Mouse (Mus musculus) hindlimb bud, embryonic 11.5 days (tissue): ENCODE measurements around the gene Clstn2.

ENCODE experiments used
- DNase-seq: peaks from one replicate; pipeline ENCODE4 v3.0.0-alpha.2; 2012; ENCODE audit warnings: low read depth, low spot score; ENCODE audit errors: extremely low spot score

The Clstn2 gene

GRCm38 (mm10) chr9:97780032-97780616, 252.9 kb downstream of the Clstn2 start:
- DNase-seq: no peak

- no peak for DNase-seq
These were observed 257.2 kb downstream of the Clstn2 start for GRCm38 (mm10) chr9:97775770-97776169.

- no peak for DNase-seq
These were observed 258.0 kb downstream of the Clstn2 start for GRCm38 (mm10) chr9:97774991-97775390.

- no peak for DNase-seq
These were observed 259.1 kb downstream of the Clstn2 start for GRCm38 (mm10) chr9:97773911-97774310.

- no peak for DNase-seq
These were observed 260.6 kb downstream of the Clstn2 start for GRCm38 (mm10) chr9:97772431-97772830.

GRCm38 (mm10) chr9:97769331-97769730, 263.6 kb downstream of the Clstn2 start:
- no peak for DNase-seq

GRCm38 (mm10) chr9:97765251-97765767, 267.7 kb downstream of the Clstn2 start:
- peak; percentile 31 for DNase-seq

GRCm38 (mm10) chr9:97763048-97763447, 269.9 kb downstream of the Clstn2 start:
- no peak for DNase-seq

GRCm38 (mm10) chr9:97755599-97756270, 277.2 kb downstream of the Clstn2 start:
- DNase-seq: no peak

GRCm38 (mm10) chr9:97753715-97754114, 279.3 kb downstream of the Clstn2 start:
- no peak for DNase-seq

GRCm38 (mm10) chr9:97746574-97746973, 286.4 kb downstream of the Clstn2 start:
- no peak for DNase-seq

- DNase-seq: no peak
These were observed 305.1 kb downstream of the Clstn2 start for GRCm38 (mm10) chr9:97727715-97728486.

GRCm38 (mm10) chr9:97717728-97718127, 315.3 kb downstream of the Clstn2 start:
- DNase-seq: no peak

GRCm38 (mm10) chr9:97717005-97717404, 316.0 kb downstream of the Clstn2 start:
- DNase-seq: no peak

GRCm38 (mm10) chr9:97712888-97713287, 320.1 kb downstream of the Clstn2 start:
- no peak for DNase-seq

GRCm38 (mm10) chr9:97703901-97704503, 329.0 kb downstream of the Clstn2 start:
- no peak for DNase-seq

- DNase-seq: no peak
These were observed 330.0 kb downstream of the Clstn2 start for GRCm38 (mm10) chr9:97702989-97703388.

GRCm38 (mm10) chr9:97699983-97700382, 333.0 kb downstream of the Clstn2 start:
- no peak for DNase-seq

- DNase-seq: no peak
These were observed 334.0 kb downstream of the Clstn2 start for GRCm38 (mm10) chr9:97699020-97699419.

GRCm38 (mm10) chr9:97698071-97698470, 334.9 kb downstream of the Clstn2 start:
- no peak for DNase-seq

- no peak for DNase-seq
These were observed 336.2 kb downstream of the Clstn2 start for GRCm38 (mm10) chr9:97696655-97697235.
